Mouse (Mus musculus): Measurements from ENCODE around the gene Gm9837.

Gene Gm9837

DNA sequence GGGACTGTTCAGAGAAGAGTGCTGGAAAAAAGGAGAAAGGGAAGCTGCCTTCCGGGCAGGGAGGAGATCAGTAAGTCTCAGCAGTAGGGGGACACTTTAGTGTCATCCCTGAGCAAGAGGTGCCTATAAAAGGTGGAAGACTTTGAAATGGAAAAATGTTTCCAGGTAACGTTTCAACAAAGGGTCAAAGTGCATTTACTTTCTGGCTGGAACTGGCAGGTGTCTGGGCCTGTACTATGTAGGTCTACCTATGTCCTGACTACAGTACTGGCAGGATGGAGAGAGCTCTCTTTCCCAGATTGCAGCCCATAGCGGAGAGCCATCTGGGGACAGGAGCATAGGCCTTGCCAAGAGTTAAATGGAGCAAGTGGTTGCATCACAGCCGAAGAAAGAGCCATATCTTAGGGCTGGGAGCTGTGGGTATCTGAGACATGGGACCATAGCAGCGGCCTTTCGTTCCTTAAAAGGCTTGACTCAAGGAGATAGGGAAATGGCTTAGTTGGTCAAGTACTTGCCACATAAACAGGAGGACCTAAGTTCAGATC, 44.5 kb downstream of the Gm9837 start:
- no peak for DNase-seq (ENCODE audit: low read depth)

DNA sequence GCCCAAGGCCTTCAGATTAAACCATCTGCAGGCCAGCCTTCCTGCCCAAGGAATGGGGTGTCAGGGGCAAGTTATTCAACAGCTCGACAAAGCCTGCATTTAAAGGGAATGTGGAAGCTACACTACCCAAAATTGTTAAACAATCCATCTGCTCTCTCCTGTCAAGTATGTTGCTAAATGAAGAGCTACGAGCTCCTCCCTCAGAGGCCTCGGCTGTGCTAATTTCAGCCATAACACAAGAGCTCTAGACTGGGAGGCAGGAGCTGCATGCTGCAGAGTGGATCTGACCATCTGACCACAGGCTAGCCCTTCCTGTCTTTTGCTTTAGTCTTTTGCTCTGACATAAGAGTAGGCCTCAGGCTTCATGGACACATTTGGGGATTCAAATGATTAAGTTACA, 45.0 kb downstream of the Gm9837 start:
- DNase-seq (ENCODE audit: low read depth), result no peak

DNA sequence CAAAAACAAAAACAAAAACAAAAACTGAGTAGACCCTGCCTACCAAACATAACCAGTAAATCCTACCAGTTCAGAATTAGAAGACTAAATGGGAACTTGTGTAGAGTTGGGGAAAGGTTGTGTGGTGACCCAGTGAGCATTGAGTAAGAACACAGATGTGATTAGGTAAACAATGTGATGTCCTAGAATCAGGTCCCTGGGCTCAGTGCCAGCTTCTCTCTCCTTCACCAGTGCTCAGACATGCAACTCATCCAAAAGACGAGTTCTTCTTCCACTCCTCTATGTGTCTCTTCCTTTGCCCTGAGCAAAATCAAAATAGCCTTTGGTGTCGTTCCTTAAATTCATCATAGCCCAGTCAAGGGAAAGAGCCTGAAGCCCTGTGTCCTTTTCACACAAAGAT, 45.5 kb downstream of the Gm9837 start:
- DNase-seq (ENCODE audit: low read depth), result peak; percentile 19

DNA sequence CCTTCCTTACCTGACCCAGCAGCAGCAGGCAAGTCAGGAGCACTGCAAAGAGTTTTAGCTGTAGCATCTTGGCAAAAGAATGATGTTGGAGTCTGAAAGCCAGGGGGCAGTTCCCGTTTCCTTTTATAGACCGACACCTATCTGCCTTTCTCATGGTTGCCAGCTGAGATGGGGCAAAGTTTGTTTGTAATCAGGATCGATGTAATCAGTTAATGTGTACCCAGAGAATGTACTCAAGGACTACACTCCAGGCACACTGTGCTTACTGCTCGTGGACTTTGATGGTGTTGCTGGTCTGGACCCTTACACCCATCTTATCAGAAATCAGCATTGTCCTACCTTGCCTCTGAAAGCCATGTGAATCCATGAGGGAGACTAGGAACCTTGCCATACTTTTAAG, 47.2 kb downstream of the Gm9837 start, which contains the start of gene Leap2:
Leap2 (minus strand) TSS at position 135 of the 400 bp plus-strand sequence.
- DNase-seq (ENCODE audit: low read depth), result no peak

Measured in 416B (cell line).